Mouse (Mus musculus): ENCODE data around the gene Atcay.

GRCm38 (mm10) chr10:81233226-81233585 lies 2.6 kb upstream of the Atcay start:
- TF ChIP-seq GATA1 (IDR thresholded peaks at IDR 0.05; ENCODE audit: borderline replicate concordance, low read length) = no peak
- no peak for TF ChIP-seq FLI1 (IDR thresholded peaks at IDR 0.05; ENCODE audit: low read length)
